Mouse (Mus musculus) neural tube, embryonic 14.5 days (tissue): ENCODE data around the gene Sp3. TPM values are rescaled to one million over a fixed set of nuclear protein-coding genes. Genes with fewer than 3 reads are reported as not detected.

Experiments
- ATAC-seq: fragments of 200-750 bp; cut with Nextera tagmentation; 2 replicates; pipeline ENCODE4 v1.8.0; 2017; ENCODE audit warnings: low read depth, mild to moderate bottlenecking, moderate TSS enrichment, moderate library complexity
- H3K27ac ChIP-seq: fragments of 300-500 bp; sonication (generic); 2 replicates; pipeline ENCODE4 v1.5.1; 2014; ENCODE audit warnings: low read depth, mild to moderate bottlenecking, control low read depth, low read length, moderate library complexity, mixed read lengths
- H3K27me3 ChIP-seq: fragments of 300-500 bp; sonication (generic); 2 replicates; pipeline ENCODE4 v1.6.1; 2014; ENCODE audit warnings: low read length; ENCODE audit not compliant: control insufficient read depth, insufficient read depth
- H3K36me3 ChIP-seq: fragments of 300-500 bp; sonication (generic); 2 replicates; pipeline ENCODE4 v1.6.1; 2014; ENCODE audit warnings: low read length, mixed read lengths; ENCODE audit not compliant: control insufficient read depth, insufficient read depth
- H3K4me1 ChIP-seq: fragments of 300-500 bp; sonication (generic); 2 replicates; pipeline ENCODE4 v1.6.1; 2014; ENCODE audit warnings: low read length; ENCODE audit not compliant: control insufficient read depth, insufficient read depth
- H3K4me2 ChIP-seq: fragments of 300-500 bp; sonication (generic); 2 replicates; pipeline ENCODE4 v1.6.1; 2014; ENCODE audit warnings: mild to moderate bottlenecking, low read depth, low read length, control low read depth
- H3K4me3 ChIP-seq: fragments of 300-500 bp; sonication (generic); 2 replicates; pipeline ENCODE4 v1.5.1; 2014; ENCODE audit warnings: low read depth, low read length, control low read depth, mixed read lengths
- H3K9ac ChIP-seq: fragments of 300-500 bp; sonication (generic); replicated peaks from 2 replicates; pipeline ENCODE4 v1.6.1; 2014; ENCODE audit warnings: low read depth, mild to moderate bottlenecking, control low read depth, low read length, mixed read lengths
- H3K9me3 ChIP-seq: fragments of 300-500 bp; sonication (generic); 2 replicates; pipeline ENCODE4 v1.6.1; 2016; ENCODE audit warnings: low read length; ENCODE audit not compliant: control insufficient read depth
- WGBS: fragments of 180-500 bp; shearing (Covaris S2); extraction: QIAGEN DNeasy Blood & Tissue Kit; methylation state at CpG from one replicate; pipeline ENCODE4 v1.1.7; 2014; 5-methylcytosine and 5-hydroxymethylcytosine counted together
- polyA plus RNA-seq: library from polyadenylated mRNA; unstranded; fragments of >200 nt; fragmentation: Nextera tagmentation; extraction: Ambion mirVana; gene quantifications from 2 replicates; pipeline ENCODE4 v1.2.1, GENCODE M21; 2014

Gene Sp3
- polyA plus RNA-seq, 1 experiment from 2014 or later: 45.3 TPM

- Histone ChIP-seq H3K36me3 (no peaks in the 10 kb centered on the region), H3K9me3 (no peaks in the 10 kb centered on the region), H3K4me2 (no peak overlapping the region), H3K27me3 (no peaks in the 10 kb centered on the region), H3K4me1 (peaks cover 3% of the 10 kb centered on the region; the same call in 1 of the 2 replicates), H3K4me3 (no peak overlapping the region), H3K27ac (no peak overlapping the region), H3K9ac (no peak overlapping the region)
- 93% methylated on average over 9 of the region's 9 CpGs for WGBS
- ATAC-seq: no peak
Measured at GRCm38 (mm10) chr2:73007472-73007871, 27.2 kb upstream of the Sp3 start.

GRCm38 (mm10) chr2:73005611-73006515 lies 25.6 kb upstream of the Sp3 start:
- Histone ChIP-seq H3K4me3 (no peak overlapping the region), H3K9ac (no peak overlapping the region), H3K4me1 (peaks cover 3% of the 10 kb centered on the region; the same call in 1 of the 2 replicates), H3K27ac (no peak overlapping the region), H3K9me3 (no peaks in the 10 kb centered on the region), H3K36me3 (no peaks in the 10 kb centered on the region), H3K4me2 (no peak overlapping the region), H3K27me3 (no peaks in the 10 kb centered on the region)
- WGBS: 51% methylated on average over 3 of the region's 3 CpGs
- no peak for ATAC-seq

- H3K4me1 ChIP-seq: peaks cover 3% of the 10 kb centered on the region; the same call in 1 of the 2 replicates
- no peaks in the 10 kb centered on the region for H3K9me3 ChIP-seq
- H3K27ac ChIP-seq: peak overlapping the region; percentile 60
- ATAC-seq: peak; percentile 81
- H3K9ac ChIP-seq: no peak overlapping the region
- H3K4me2 ChIP-seq: peak overlapping the region; percentile 23; the same call in 1 of the 2 replicates
- H3K36me3 ChIP-seq: no peaks in the 10 kb centered on the region
- H3K27me3 ChIP-seq: no peaks in the 10 kb centered on the region
- H3K4me3 ChIP-seq: no peak overlapping the region
- 40% methylated on average over 24 of the region's 24 CpGs for WGBS
Measured at GRCm38 (mm10) chr2:73003751-73004717, 23.8 kb upstream of the Sp3 start.

GRCm38 (mm10) chr2:73003049-73003448 lies 22.8 kb upstream of the Sp3 start:
- H3K4me1 ChIP-seq: peaks cover 3% of the 10 kb centered on the region; the same call in 1 of the 2 replicates
- H3K9me3 ChIP-seq: no peaks in the 10 kb centered on the region
- H3K9ac ChIP-seq: no peak overlapping the region
- ATAC-seq: no peak
- no peak overlapping the region for H3K4me2 ChIP-seq
- WGBS: 61% methylated on average over 10 of the region's 12 CpGs
- no peak overlapping the region for H3K4me3 ChIP-seq
- no peaks in the 10 kb centered on the region for H3K36me3 ChIP-seq
- H3K27ac ChIP-seq: no peak overlapping the region; the same call in 1 of the 2 replicates
- H3K27me3 ChIP-seq: no peaks in the 10 kb centered on the region

GRCm38 (mm10) chr2:73002451-73002850 lies 22.2 kb upstream of the Sp3 start:
- Histone ChIP-seq H3K4me3 (no peak overlapping the region), H3K27ac (no peak overlapping the region), H3K9me3 (no peaks in the 10 kb centered on the region), H3K9ac (no peak overlapping the region), H3K36me3 (no peaks in the 10 kb centered on the region), H3K4me1 (peaks cover 3% of the 10 kb centered on the region; the same call in 1 of the 2 replicates), H3K4me2 (no peak overlapping the region), H3K27me3 (no peaks in the 10 kb centered on the region)
- ATAC-seq: no peak
- 93% methylated on average over 6 of the region's 6 CpGs for WGBS

- Histone ChIP-seq H3K27ac (no peak overlapping the region), H3K9me3 (no peaks in the 10 kb centered on the region), H3K4me1 (peaks cover 3% of the 10 kb centered on the region; the same call in 1 of the 2 replicates), H3K4me3 (no peak overlapping the region), H3K36me3 (no peaks in the 10 kb centered on the region), H3K9ac (no peak overlapping the region), H3K27me3 (no peaks in the 10 kb centered on the region), H3K4me2 (no peak overlapping the region)
- ATAC-seq: no peak
- WGBS: 90% methylated on average over 5 of the region's 5 CpGs
Measured at GRCm38 (mm10) chr2:73001994-73002393, 21.7 kb upstream of the Sp3 start.

GRCm38 (mm10) chr2:73000194-73000593 lies 19.9 kb upstream of the Sp3 start:
- H3K36me3 ChIP-seq: no peaks in the 10 kb centered on the region
- no peak for ATAC-seq
- H3K27ac ChIP-seq: no peak overlapping the region
- H3K4me2 ChIP-seq: no peak overlapping the region
- no peak overlapping the region for H3K4me3 ChIP-seq
- no peaks in the 10 kb centered on the region for H3K9me3 ChIP-seq
- H3K27me3 ChIP-seq: no peaks in the 10 kb centered on the region
- 72% methylated on average over 8 of the region's 8 CpGs for WGBS
- no peak overlapping the region for H3K9ac ChIP-seq
- peaks cover 3% of the 10 kb centered on the region; the same call in 1 of the 2 replicates for H3K4me1 ChIP-seq

GRCm38 (mm10) chr2:72997586-72997985 lies 17.3 kb upstream of the Sp3 start:
- no peak overlapping the region for H3K9ac ChIP-seq
- H3K27ac ChIP-seq: no peak overlapping the region
- no peak overlapping the region for H3K4me3 ChIP-seq
- H3K36me3 ChIP-seq: no peaks in the 10 kb centered on the region
- 93% methylated on average over 4 of the region's 4 CpGs for WGBS
- no peak overlapping the region for H3K4me2 ChIP-seq
- no peak for ATAC-seq
- H3K27me3 ChIP-seq: no peaks in the 10 kb centered on the region
- H3K9me3 ChIP-seq: no peaks in the 10 kb centered on the region
- H3K4me1 ChIP-seq: no peaks in the 10 kb centered on the region; the same call in 1 of the 2 replicates
